Mouse (Mus musculus) heart, embryonic 13.5 days (tissue): ENCODE data around the gene Ecm2. TPM values are rescaled to one million over a fixed set of nuclear protein-coding genes. Genes with fewer than 3 reads are reported as not detected.

Experiments used
- ATAC-seq: fragments of 200-750 bp; cut with Nextera tagmentation; 2 replicates; pipeline ENCODE4 v1.8.0; 2017; ENCODE audit warnings: moderate TSS enrichment; ENCODE audit not compliant: insufficient number of reproducible peaks, low FRiP score, low TSS enrichment; ENCODE audit errors: extremely low read depth
- H3K27ac ChIP-seq: fragments of 300-500 bp; sonication (generic); replicated peaks from 2 replicates; pipeline ENCODE4 v1.5.1; 2015; ENCODE audit warnings: moderate library complexity, mild to moderate bottlenecking, inconsistent platforms
- H3K27me3 ChIP-seq: fragments of 300-500 bp; sonication (generic); replicated peaks from 2 replicates; pipeline ENCODE4 v1.6.1; 2015; ENCODE audit warnings: mild to moderate bottlenecking, inconsistent platforms
- H3K36me3 ChIP-seq: fragments of 300-500 bp; sonication (generic); 2 replicates; pipeline ENCODE4 v1.6.1; 2015; ENCODE audit warnings: mild to moderate bottlenecking, inconsistent platforms
- H3K4me1 ChIP-seq: fragments of 300-500 bp; sonication (generic); 2 replicates; pipeline ENCODE4 v1.6.1; 2015; ENCODE audit warnings: inconsistent platforms
- H3K4me2 ChIP-seq: fragments of 300-500 bp; sonication (generic); 2 replicates; pipeline ENCODE4 v1.6.1; 2015; ENCODE audit warnings: inconsistent platforms, mild to moderate bottlenecking, moderate library complexity
- H3K4me3 ChIP-seq: fragments of 300-500 bp; sonication (generic); 2 replicates; pipeline ENCODE4 v1.5.1; 2015; ENCODE audit warnings: moderate library complexity, mild to moderate bottlenecking, inconsistent platforms
- H3K9ac ChIP-seq: fragments of 300-500 bp; sonication (generic); 2 replicates; pipeline ENCODE4 v1.6.1; 2015; ENCODE audit warnings: inconsistent platforms, mild to moderate bottlenecking, moderate library complexity
- H3K9me3 ChIP-seq: fragments of 300-500 bp; sonication (generic); 2 replicates; pipeline ENCODE4 v1.6.1; 2016; ENCODE audit warnings: inconsistent platforms
- WGBS: fragments of 180-500 bp; shearing (Covaris S2); methylation state at CpG from one replicate; pipeline ENCODE4 v1.1.7; 2015; ENCODE audit warnings: mixed read lengths; 5-methylcytosine and 5-hydroxymethylcytosine counted together
- polyA plus RNA-seq: library from polyadenylated mRNA; unstranded; fragments of >200 nt; fragmentation: Nextera tagmentation; extraction: Ambion mirVana; gene quantifications from 2 replicates; pipeline ENCODE4 v1.2.1, GENCODE M21; 2015

Ecm2 gene
- polyA plus RNA-seq, 1 experiment from 2014 or later: 3.2 TPM

- Histone ChIP-seq H3K4me3 (no peak overlapping the region), H3K27ac (no peak overlapping the region), H3K9me3 (no peaks in the 10 kb centered on the region), H3K27me3 (no peaks in the 10 kb centered on the region), H3K4me2 (no peak overlapping the region), H3K36me3 (no peaks in the 10 kb centered on the region), H3K4me1 (peaks cover 12% of the 10 kb centered on the region), H3K9ac (no peak overlapping the region)
- WGBS: 65% methylated on average over 4 of the region's 4 CpGs
- ATAC-seq: no peak
Measured at GRCm38 (mm10) chr13:49471981-49472675, 32.5 kb upstream of the Ecm2 start.

- Histone ChIP-seq H3K4me2 (no peak overlapping the region), H3K36me3 (no peaks in the 10 kb centered on the region), H3K27ac (no peak overlapping the region), H3K9me3 (no peaks in the 10 kb centered on the region), H3K4me1 (peaks cover 14% of the 10 kb centered on the region), H3K27me3 (no peaks in the 10 kb centered on the region), H3K4me3 (no peak overlapping the region), H3K9ac (no peak overlapping the region)
- WGBS: 92% methylated on average over 6 of the region's 6 CpGs
- ATAC-seq: no peak
Measured at GRCm38 (mm10) chr13:49472676-49473005, 32.0 kb upstream of the Ecm2 start.

GRCm38 (mm10) chr13:49477887-49478286, 26.7 kb upstream of the Ecm2 start:
- Histone ChIP-seq H3K36me3 (no peaks in the 10 kb centered on the region), H3K9ac (no peak overlapping the region), H3K9me3 (no peaks in the 10 kb centered on the region), H3K4me3 (no peak overlapping the region), H3K4me1 (peaks cover 16% of the 10 kb centered on the region), H3K27ac (no peak overlapping the region), H3K4me2 (no peak overlapping the region), H3K27me3 (no peaks in the 10 kb centered on the region)
- 78% methylated on average over 3 of the region's 3 CpGs for WGBS
- ATAC-seq: no peak

DNA sequence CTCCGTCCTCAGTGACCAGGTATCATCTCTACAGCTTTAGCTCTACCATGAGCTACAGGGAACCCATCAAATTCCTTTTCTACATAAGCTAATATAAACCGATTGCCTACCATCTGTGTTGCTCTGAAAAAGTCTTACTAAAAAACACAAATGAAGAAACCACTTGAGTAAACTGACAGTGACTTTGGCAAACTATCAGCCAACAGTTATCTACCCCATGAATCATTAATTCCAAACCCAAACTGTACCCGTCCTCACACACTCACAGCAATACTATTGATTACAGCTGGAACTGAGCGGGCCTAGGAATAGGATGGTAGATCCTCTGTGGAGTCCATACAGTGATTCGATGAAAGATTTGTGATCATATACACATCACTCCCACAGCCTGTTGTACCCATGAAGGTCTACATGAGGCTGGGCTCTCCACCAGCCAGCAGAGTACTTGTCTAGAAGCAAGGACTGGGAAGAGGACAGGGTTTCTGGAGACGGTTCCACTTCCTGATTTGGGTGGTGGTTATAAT, 25.7 kb upstream of the Ecm2 start:
- 82% methylated on average over 6 of the region's 6 CpGs for WGBS
- Histone ChIP-seq H3K4me2 (no peak overlapping the region), H3K9ac (no peak overlapping the region), H3K27me3 (no peaks in the 10 kb centered on the region), H3K27ac (no peak overlapping the region; the same call in 1 of the 2 replicates), H3K36me3 (no peaks in the 10 kb centered on the region), H3K4me3 (no peak overlapping the region), H3K4me1 (peaks cover 16% of the 10 kb centered on the region), H3K9me3 (no peaks in the 10 kb centered on the region)
- no peak for ATAC-seq

DNA sequence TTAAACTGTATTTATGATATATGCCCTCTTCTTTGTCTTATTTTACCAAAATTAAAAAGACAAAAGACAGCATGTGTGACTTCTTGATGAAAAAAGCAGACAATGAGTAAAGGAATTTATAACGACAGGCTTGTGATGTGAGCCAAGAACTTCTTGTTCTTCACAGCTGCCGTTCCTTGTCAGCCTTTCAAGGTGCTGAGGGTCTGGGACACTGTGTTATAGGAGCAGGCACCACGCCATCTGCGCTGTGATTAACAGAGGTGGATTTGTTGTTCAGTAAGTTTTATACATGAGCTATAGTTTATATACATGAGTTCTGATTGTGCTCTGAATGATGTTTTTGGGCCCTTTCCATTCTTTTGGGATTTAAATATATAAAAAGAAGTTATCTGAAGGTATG, 25.2 kb upstream of the Ecm2 start:
- Histone ChIP-seq H3K4me2 (no peak overlapping the region), H3K9ac (no peak overlapping the region), H3K9me3 (no peaks in the 10 kb centered on the region), H3K27me3 (no peaks in the 10 kb centered on the region), H3K4me1 (peaks cover 16% of the 10 kb centered on the region), H3K4me3 (no peak overlapping the region), H3K27ac (peak overlapping the region; percentile 56), H3K36me3 (no peaks in the 10 kb centered on the region)
- no peak for ATAC-seq
- 79% methylated on average over 4 of the region's 4 CpGs for WGBS

DNA sequence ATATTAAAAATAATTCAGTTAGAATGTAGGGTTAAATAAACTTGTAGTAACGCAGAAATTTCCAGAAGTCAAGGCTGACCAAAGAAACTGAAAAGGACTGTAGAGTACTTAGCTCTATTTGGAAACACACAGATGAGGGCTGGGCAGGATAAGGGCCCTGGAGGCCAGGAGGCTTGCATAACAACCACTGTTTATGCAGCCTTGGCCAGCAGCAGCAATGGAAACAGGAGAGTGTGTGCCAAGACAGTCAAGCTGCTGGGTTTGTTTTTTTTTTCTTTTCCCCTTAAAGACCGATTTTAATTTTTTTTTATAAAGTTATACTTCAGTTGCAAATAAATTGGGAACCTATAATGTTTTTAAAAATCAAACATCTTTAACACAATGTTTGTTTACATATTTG, 24.6 kb upstream of the Ecm2 start:
- no peaks in the 10 kb centered on the region for H3K27me3 ChIP-seq
- peaks cover 16% of the 10 kb centered on the region for H3K4me1 ChIP-seq
- H3K9ac ChIP-seq: no peak overlapping the region
- ATAC-seq: no peak; the same call in 1 of the 2 replicates
- H3K9me3 ChIP-seq: no peaks in the 10 kb centered on the region
- H3K4me3 ChIP-seq: no peak overlapping the region
- WGBS: 45% methylated on average over 2 of the region's 2 CpGs
- no peaks in the 10 kb centered on the region for H3K36me3 ChIP-seq
- no peak overlapping the region for H3K4me2 ChIP-seq
- H3K27ac ChIP-seq: no peak overlapping the region

GRCm38 (mm10) chr13:49480551-49480950, 24.1 kb upstream of the Ecm2 start:
- no peak for ATAC-seq
- Histone ChIP-seq H3K27me3 (no peaks in the 10 kb centered on the region), H3K9me3 (no peaks in the 10 kb centered on the region), H3K4me1 (peaks cover 16% of the 10 kb centered on the region), H3K4me2 (no peak overlapping the region), H3K36me3 (no peaks in the 10 kb centered on the region), H3K4me3 (no peak overlapping the region), H3K9ac (0 out of 2 replicates have a peak overlapping the region, but pooled peaks have one; percentile 45), H3K27ac (peak overlapping the region; percentile 84)
- 57% methylated on average over 5 of the region's 5 CpGs for WGBS

DNA sequence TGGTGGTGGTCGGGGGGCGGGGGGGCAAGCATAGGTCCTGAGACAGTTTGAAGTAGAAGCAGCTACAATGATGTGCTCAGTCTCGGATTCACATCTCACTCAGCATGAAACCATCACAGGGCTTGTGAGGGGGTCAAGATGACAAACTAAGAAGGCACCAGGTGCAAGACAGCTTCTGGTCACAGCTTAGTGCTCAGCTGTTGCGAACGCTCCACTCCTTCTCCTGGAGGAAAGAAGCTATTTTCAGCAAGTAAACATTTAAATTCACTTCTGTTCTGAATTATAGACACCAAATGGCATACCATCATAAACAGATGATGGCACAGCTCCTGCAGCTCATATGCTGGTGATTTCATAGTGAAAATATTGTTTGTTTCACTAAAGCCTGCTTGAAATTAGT, 19.2 kb upstream of the Ecm2 start:
- ATAC-seq: no peak
- Histone ChIP-seq H3K4me1 (peaks cover 5% of the 10 kb centered on the region), H3K4me3 (no peak overlapping the region), H3K27me3 (no peaks in the 10 kb centered on the region), H3K9ac (no peak overlapping the region), H3K27ac (no peak overlapping the region), H3K36me3 (no peaks in the 10 kb centered on the region), H3K4me2 (no peak overlapping the region), H3K9me3 (no peaks in the 10 kb centered on the region)
- WGBS: 85% methylated on average over 5 of the region's 5 CpGs

DNA sequence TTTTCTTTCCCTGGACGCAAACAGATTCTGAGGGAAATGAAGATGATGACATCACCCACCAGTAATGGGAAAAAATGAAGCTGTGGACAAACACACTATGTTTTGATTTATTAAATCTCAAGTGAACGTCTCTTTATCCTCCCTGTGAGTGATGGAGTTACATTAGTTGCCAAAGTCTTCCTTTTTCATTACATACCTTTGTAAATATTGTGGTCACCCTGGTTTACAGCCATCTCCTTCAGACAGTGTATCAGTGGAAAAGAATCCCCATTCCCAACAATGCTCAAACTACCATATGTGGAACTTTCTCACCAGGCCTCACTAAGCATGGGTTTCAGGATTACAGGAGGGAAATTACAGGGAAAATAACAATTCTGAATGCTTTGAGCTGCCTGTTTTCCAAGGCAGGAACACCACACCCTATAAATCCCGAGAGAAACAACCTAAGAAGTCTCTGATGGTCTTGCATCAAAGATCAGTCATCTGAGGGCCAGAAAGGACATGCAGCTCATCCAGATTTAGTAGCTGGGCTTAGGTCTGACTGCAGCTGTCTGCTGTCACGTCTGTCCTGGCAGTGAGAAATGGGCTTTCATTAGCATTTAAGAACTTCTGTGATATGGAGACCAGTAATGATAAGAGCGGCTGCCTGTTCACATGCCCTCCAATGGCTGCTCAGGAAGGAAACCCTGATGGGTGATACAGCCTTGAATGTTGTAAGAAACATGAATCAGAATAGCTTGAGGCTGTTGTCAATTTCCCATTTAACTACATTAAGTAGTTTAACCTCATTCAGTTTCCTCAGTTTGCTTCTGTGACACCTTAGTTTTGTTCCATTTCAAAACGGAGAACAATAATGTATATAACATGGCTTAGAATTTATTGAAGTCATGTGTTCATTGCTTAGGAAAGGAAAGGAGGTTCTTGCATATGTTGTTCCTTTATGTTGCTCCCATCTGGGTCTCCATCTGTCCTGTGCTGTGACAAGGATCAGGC, 11.9 kb upstream of the Ecm2 start, which contains the start of gene Tes3-ps:
TSS of gene Tes3-ps (plus strand) at position 943 of the 993 bp plus-strand sequence.
- peaks cover 15% of the 10 kb centered on the region for H3K4me1 ChIP-seq
- 38% methylated on average over 6 of the region's 6 CpGs for WGBS
- no peak within 1 kb of the TSS for H3K9ac ChIP-seq
- peak within 1 kb of the TSS; percentile 14; the same call in 1 of the 2 replicates for H3K4me2 ChIP-seq
- H3K27me3 ChIP-seq: no peaks in the 10 kb centered on the region
- H3K27ac ChIP-seq: peak within 1 kb of the TSS; percentile 70
- no peaks in the 10 kb centered on the region for H3K36me3 ChIP-seq
- ATAC-seq: no peak
- no peak within 1 kb of the TSS for H3K4me3 ChIP-seq
- no peaks in the 10 kb centered on the region for H3K9me3 ChIP-seq

- no peaks in the 10 kb centered on the region for H3K36me3 ChIP-seq
- H3K27ac ChIP-seq: no peak overlapping the region
- ATAC-seq: no peak
- 72% methylated on average over 4 of the region's 4 CpGs for WGBS
- H3K9me3 ChIP-seq: no peaks in the 10 kb centered on the region
- H3K4me3 ChIP-seq: no peak overlapping the region
- H3K27me3 ChIP-seq: no peaks in the 10 kb centered on the region
- H3K4me2 ChIP-seq: peak overlapping the region; percentile 18
- peaks cover 13% of the 10 kb centered on the region for H3K4me1 ChIP-seq
- H3K9ac ChIP-seq: no peak overlapping the region
Measured at GRCm38 (mm10) chr13:49505776-49506175, 1.2 kb downstream of the Ecm2 start.

DNA sequence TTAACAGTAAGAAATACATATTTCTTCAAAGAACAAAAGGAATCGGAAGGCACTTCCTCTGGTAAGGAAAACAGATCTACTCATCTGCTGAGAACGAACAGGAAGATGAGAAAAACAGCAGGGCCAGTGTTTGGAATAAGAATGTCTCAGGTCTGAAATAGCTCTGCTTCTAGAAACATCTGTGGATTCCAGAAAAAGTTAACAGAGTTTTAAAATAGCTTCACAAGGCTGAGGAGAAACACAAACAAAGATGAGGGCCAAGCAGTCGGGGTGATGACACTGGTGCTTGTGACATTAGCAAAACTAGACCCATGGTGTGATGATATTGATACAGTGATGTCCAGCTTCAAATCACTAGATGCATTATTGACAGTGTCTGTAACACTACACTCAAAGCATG, 2.6 kb downstream of the Ecm2 start:
- H3K4me2 ChIP-seq: no peak overlapping the region
- H3K27me3 ChIP-seq: no peaks in the 10 kb centered on the region
- H3K9ac ChIP-seq: no peak overlapping the region
- WGBS: 45% methylated on average over 3 of the region's 3 CpGs
- peaks cover 13% of the 10 kb centered on the region for H3K4me1 ChIP-seq
- H3K36me3 ChIP-seq: no peaks in the 10 kb centered on the region
- no peak overlapping the region for H3K27ac ChIP-seq
- no peak for ATAC-seq
- H3K4me3 ChIP-seq: no peak overlapping the region
- no peaks in the 10 kb centered on the region for H3K9me3 ChIP-seq
